Mouse (Mus musculus) kidney, postnatal 14 days (tissue): ENCODE data around the gene Gm6358.
"Not testable (repeated sequence)": the region's sequence is repeated elsewhere in the genome, so short reads cannot be mapped to it uniquely, and the experiment has no call there.

ENCODE experiments used
- DNase-seq: peaks from one replicate; pipeline ENCODE4 v3.0.0; 2022; ENCODE audit warnings: mixed read lengths

The Gm6358 gene

GRCm38 (mm10) chr16:89140551-89140950, at the start of gene Gm6358:
TSS of gene Gm6358 (plus strand) at chr16:89140851.
- DNase-seq: no peak

- DNase-seq: no peak
Observed at GRCm38 (mm10) chr16:89150786-89151185, 10.1 kb downstream of the Gm6358 start, which contains the start of gene Gm10061. TSS of gene Gm10061 (plus strand) at chr16:89151086.

- DNase-seq: no peak
Observed at GRCm38 (mm10) chr16:89157652-89158051, 17.0 kb downstream of the Gm6358 start, which contains the start of gene Gm9789. TSS of gene Gm9789 (plus strand) at chr16:89157952.

- DNase-seq: not testable (repeated sequence)
Observed at GRCm38 (mm10) chr16:89169190-89169589, 28.5 kb downstream of the Gm6358 start, which contains the start of gene Gm7735. TSS of gene Gm7735 (plus strand) at chr16:89169490.

- DNase-seq: no peak
Observed at GRCm38 (mm10) chr16:89174435-89174834, 33.8 kb downstream of the Gm6358 start, which contains the start of gene 1110057P08Rik. TSS of gene 1110057P08Rik (plus strand) at chr16:89174735.

- no peak for DNase-seq
Observed at GRCm38 (mm10) chr16:89188621-89189020, 48.0 kb downstream of the Gm6358 start.
